Mouse (Mus musculus): ENCODE measurements around the gene Polr2f. TPM values are rescaled to one million over a fixed set of nuclear protein-coding genes. Genes with fewer than 3 reads are reported as not detected.

The Polr2f gene
- total RNA-seq, 1 experiment from 2014 or later = 98.4 TPM

GRCm38 (mm10) chr15:79199390-79199976 is 58.7 kb downstream of the Polr2f start:
- no peak for ATAC-seq (replicated peaks; ENCODE audit: insufficient number of reproducible peaks, low FRiP score, low TSS enrichment, poor library complexity, severe bottlenecking)

Other genes with a start within 250 kb of the Polr2f start
- 1.7 to 3.9 TPM (median 1.9 TPM) in 3 replicates for gene Gm49510, start 241.3 kb upstream of the Polr2f start, total RNA-seq (2017)
- 18.5 to 41.3 TPM (median 19.2 TPM) in 3 replicates for gene Sh3bp1, start 241.2 kb upstream of the Polr2f start, total RNA-seq (2017)
- gene Pdxp, start 227.1 kb upstream of the Polr2f start, total RNA-seq (2017) = 1.1 to 3.5 TPM in 2 of 3 replicates, not detected in the other
- 404 to 1,073 TPM (median 510 TPM) in 3 replicates for gene Lgals1, start 214.3 kb upstream of the Polr2f start, total RNA-seq (2017)
- gene Nol12, start 206.1 kb upstream of the Polr2f start, total RNA-seq (2017) = 8.3 to 18.0 TPM (median 11.6 TPM) in 3 replicates
- 21.8 to 39.7 TPM (median 29.5 TPM) in 3 replicates for gene Triobp, start 193.3 kb upstream of the Polr2f start, total RNA-seq (2017)
- gene H1f0, start 112.6 kb upstream of the Polr2f start, total RNA-seq (2017) = 27.7 to 41.5 TPM (median 37.9 TPM) in 3 replicates
- not detected in 3 replicates for gene Galr3, start 99.1 kb upstream of the Polr2f start, total RNA-seq (2017)
- gene Ankrd54, start 78.1 kb upstream of the Polr2f start, total RNA-seq (2017) = 8.1 to 17.1 TPM (median 13.3 TPM) in 3 replicates
- 102 to 117 TPM (median 113 TPM) in 3 replicates for gene Eif3l, start 65.8 kb upstream of the Polr2f start, total RNA-seq (2017)
- gene Micall1, start 32.1 kb upstream of the Polr2f start, total RNA-seq (2017) = 12.9 to 26.3 TPM (median 16.2 TPM) in 3 replicates
- gene 1700088E04Rik, start 244 bp downstream of the Polr2f start, total RNA-seq (2017) = not detected in 3 replicates
- gene Sox10, start 24.2 kb downstream of the Polr2f start, total RNA-seq (2017) = not detected in 3 replicates
- gene Pick1, start 88.2 kb downstream of the Polr2f start, total RNA-seq (2017) = 7.2 to 13.7 TPM (median 8.1 TPM) in 3 replicates
- gene Gm49486, start 88.4 kb downstream of the Polr2f start, total RNA-seq (2017) = not detected in 3 replicates
- gene Slc16a8, start 113.8 kb downstream of the Polr2f start, total RNA-seq (2017) = not detected in 3 replicates
- gene Baiap2l2, start 144.5 kb downstream of the Polr2f start, total RNA-seq (2017) = 0.57 TPM in 1 of 3 replicates, not detected in the others
- gene Pla2g6, start 187.4 kb downstream of the Polr2f start, total RNA-seq (2017) = 1.1 to 5.4 TPM (median 3.4 TPM) in 3 replicates
- 9.8 to 14.5 TPM (median 10.4 TPM) in 3 replicates for gene Maff, start 205.6 kb downstream of the Polr2f start, total RNA-seq (2017)

Data from monocyte, adult 5-6 weeks (primary cell).